Mouse (Mus musculus) limb, embryonic 15.5 days (tissue): Measurements from ENCODE around the gene Rnasek. TPM values are rescaled to one million over a fixed set of nuclear protein-coding genes. Genes with fewer than 3 reads are reported as not detected.

Source experiments
- ATAC-seq: fragments of 200-750 bp; cut with Nextera tagmentation; 2 replicates; pipeline ENCODE4 v1.8.0; 2017; ENCODE audit warnings: low read depth, moderate TSS enrichment; ENCODE audit not compliant: insufficient number of reproducible peaks, low FRiP score, low TSS enrichment
- H3K27ac ChIP-seq: fragments of 300-500 bp; sonication (generic); 2 replicates; pipeline ENCODE4 v1.5.1; 2015; ENCODE audit warnings: moderate library complexity, mild to moderate bottlenecking, inconsistent platforms
- H3K27me3 ChIP-seq: fragments of 300-500 bp; sonication (generic); 2 replicates; pipeline ENCODE4 v1.6.1; 2015; ENCODE audit warnings: inconsistent platforms
- H3K36me3 ChIP-seq: fragments of 300-500 bp; sonication (generic); 2 replicates; pipeline ENCODE4 v1.6.1; 2015; ENCODE audit warnings: inconsistent platforms
- H3K4me1 ChIP-seq: fragments of 300-500 bp; sonication (generic); 2 replicates; pipeline ENCODE4 v1.6.1; 2015; ENCODE audit warnings: inconsistent platforms
- H3K4me2 ChIP-seq: fragments of 300-500 bp; sonication (generic); 2 replicates; pipeline ENCODE4 v1.6.1; 2015; ENCODE audit warnings: mild to moderate bottlenecking, inconsistent platforms
- H3K4me3 ChIP-seq: fragments of 300-500 bp; sonication (generic); 2 replicates; pipeline ENCODE4 v1.5.1; 2015; ENCODE audit warnings: mild to moderate bottlenecking, inconsistent platforms
- H3K9ac ChIP-seq: fragments of 300-500 bp; sonication (generic); 2 replicates; pipeline ENCODE4 v1.6.1; 2015; ENCODE audit warnings: inconsistent platforms
- H3K9me3 ChIP-seq: fragments of 300-500 bp; sonication (generic); 2 replicates; pipeline ENCODE4 v1.6.1; 2016; ENCODE audit warnings: inconsistent platforms
- WGBS: fragments of 180-500 bp; shearing (Covaris S2); methylation state at CpG from one replicate; pipeline ENCODE4 v1.1.7; 2015; 5-methylcytosine and 5-hydroxymethylcytosine counted together
- polyA plus RNA-seq: library from polyadenylated mRNA; unstranded; fragments of >200 nt; fragmentation: Nextera tagmentation; extraction: Ambion mirVana; gene quantifications from 2 replicates; pipeline ENCODE4 v1.2.1, GENCODE M21; 2015

The Rnasek gene
- polyA plus RNA-seq, 1 experiment from 2014 or later = 226 TPM

DNA sequence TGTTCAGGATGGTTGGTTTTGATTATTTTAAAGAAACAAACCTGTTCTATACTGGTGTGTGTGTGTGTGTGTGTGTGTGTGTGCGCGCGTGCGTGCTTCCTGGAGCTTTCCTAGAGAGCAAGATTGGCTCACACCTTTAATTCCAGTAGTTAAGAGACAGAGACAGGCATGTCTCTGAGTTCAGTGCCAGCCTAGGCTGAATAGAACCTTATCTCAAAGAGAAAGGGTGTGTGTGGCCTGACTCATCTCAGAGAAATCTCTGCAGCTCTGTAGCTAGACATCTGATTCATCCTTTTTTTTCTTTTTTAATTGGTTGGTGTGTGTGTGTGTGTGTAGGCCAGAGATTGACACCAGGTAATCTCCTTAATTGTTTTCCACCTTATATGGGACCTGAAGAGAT is 19.4 kb upstream of the Rnasek start:
- Histone ChIP-seq H3K4me1 (peaks cover 15% of the 10 kb centered on the region), H3K27me3 (peaks cover 24% of the 10 kb centered on the region), H3K36me3 (no peaks in the 10 kb centered on the region), H3K9me3 (no peaks in the 10 kb centered on the region), H3K4me2 (no peak overlapping the region), H3K9ac (no peak overlapping the region), H3K27ac (no peak overlapping the region), H3K4me3 (no peak overlapping the region)
- no peak for ATAC-seq
- WGBS = 92% methylated on average over 4 of the region's 4 CpGs

DNA sequence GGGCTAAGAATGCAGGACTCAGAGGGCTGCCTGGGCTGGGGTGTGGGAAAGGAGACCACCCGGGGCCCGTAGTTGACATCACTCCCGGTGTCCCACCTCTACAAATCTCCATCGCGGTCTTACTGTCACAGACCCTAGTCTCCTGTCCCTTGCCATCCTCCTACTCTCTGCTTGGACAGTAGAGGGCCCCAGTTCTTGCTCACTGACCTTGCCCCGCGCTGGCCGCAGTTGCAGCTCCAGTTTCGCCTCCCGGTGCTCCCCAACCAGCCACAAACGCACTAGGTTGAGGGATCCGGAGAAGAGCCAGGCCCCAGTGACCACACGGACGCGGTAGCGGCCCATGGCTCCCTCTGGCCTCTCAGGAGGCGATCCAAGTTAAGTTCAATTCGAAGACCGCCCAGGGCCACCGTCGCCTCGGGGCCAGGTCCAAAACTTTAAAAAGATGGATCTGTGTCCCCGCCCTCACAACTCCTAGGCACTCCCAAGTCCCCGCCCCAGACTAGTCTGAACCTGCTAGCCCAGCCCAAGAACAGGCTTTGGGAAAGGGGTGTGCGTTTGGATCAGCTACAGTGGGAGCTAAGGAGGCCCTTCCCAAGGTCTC is 15.4 kb upstream of the Rnasek start, which contains the start of gene Alox12:
Alox12 (minus strand) TSS at position 423 of the 601 bp plus-strand sequence.
- peak within 1 kb of the TSS; percentile 39 for H3K4me3 ChIP-seq
- H3K27ac ChIP-seq = peak within 1 kb of the TSS; percentile 38; the same call in 1 of the 2 replicates
- H3K9ac ChIP-seq = no peak within 1 kb of the TSS
- peaks cover 17% of the 10 kb centered on the region for H3K4me1 ChIP-seq
- H3K36me3 ChIP-seq = no peaks in the 10 kb centered on the region
- ATAC-seq = peak; percentile 62; the same call in 1 of the 2 replicates
- 3% methylated on average over 25 of the region's 25 CpGs for whole genome bisulfite sequencing
- peaks cover 61% of the 10 kb centered on the region for H3K27me3 ChIP-seq
- H3K9me3 ChIP-seq = no peaks in the 10 kb centered on the region
- peak within 1 kb of the TSS; percentile 59 for H3K4me2 ChIP-seq

DNA sequence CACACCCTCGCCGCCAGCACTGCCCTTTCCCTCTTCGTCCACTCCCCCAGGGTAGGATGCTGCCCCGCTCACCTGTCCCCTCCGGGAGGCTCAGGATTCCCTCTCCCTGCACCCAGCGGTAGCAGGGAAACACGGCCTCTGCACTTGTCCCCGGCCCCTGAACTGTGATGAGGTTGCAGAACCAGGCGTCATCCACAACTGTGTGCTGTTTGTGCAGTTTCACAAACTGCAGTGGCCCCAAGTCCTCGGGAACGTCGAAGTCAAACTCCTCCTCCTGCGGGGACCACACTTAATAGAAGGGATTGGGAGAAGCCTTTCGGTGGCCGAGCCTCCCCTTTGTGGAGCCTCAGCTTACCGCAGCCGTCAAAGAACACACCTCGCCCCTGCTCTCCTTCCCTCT is 14.7 kb upstream of the Rnasek start:
- Histone ChIP-seq H3K4me3 (peak overlapping the region; percentile 39), H3K9ac (no peak overlapping the region), H3K27me3 (peaks cover 61% of the 10 kb centered on the region), H3K36me3 (no peaks in the 10 kb centered on the region), H3K9me3 (no peaks in the 10 kb centered on the region), H3K4me1 (peaks cover 17% of the 10 kb centered on the region), H3K27ac (0 out of 2 replicates have a peak overlapping the region, but pooled peaks have one; percentile 7), H3K4me2 (peak overlapping the region; percentile 59)
- WGBS = 3% methylated on average over 18 of the region's 18 CpGs
- no peak for ATAC-seq

GRCm38 (mm10) chr11:70251853-70252252 is 12.2 kb upstream of the Rnasek start:
- WGBS = 81% methylated on average over 8 of the region's 8 CpGs

DNA sequence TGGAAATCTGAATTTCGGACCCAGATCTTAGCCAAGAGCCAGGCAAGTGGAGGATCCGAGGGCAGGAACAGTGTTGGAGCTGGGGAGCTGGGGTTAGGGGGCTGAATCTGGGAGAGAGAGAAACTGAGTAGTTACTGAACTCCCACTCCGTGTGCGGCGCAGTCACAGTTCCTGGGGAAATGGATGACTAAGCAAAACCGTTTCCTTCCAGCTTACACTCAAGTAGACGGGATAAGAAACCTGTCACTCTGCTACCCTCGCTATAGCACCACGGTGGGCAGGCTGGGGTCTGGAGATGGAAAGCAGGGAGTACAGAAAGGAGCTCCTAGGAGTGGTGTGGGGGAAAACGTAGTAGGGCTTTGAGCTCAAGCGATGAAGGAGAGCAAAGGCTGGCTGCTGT is 10.5 kb upstream of the Rnasek start:
- Histone ChIP-seq H3K27me3 (peaks cover 65% of the 10 kb centered on the region), H3K9me3 (no peaks in the 10 kb centered on the region), H3K36me3 (no peaks in the 10 kb centered on the region), H3K4me1 (peaks cover 12% of the 10 kb centered on the region), H3K9ac (no peak overlapping the region), H3K4me2 (no peak overlapping the region), H3K4me3 (no peak overlapping the region), H3K27ac (no peak overlapping the region)
- 69% methylated on average over 11 of the region's 11 CpGs for WGBS
- ATAC-seq = no peak

More at GRCm38 (mm10) chr11:70251853-70252252, 12.2 kb upstream of the Rnasek start:
- Histone ChIP-seq H3K4me3 (no peak overlapping the region), H3K9ac (no peak overlapping the region), H3K4me2 (no peak overlapping the region), H3K9me3 (no peaks in the 10 kb centered on the region), H3K36me3 (no peaks in the 10 kb centered on the region), H3K27ac (no peak overlapping the region), H3K4me1 (peaks cover 17% of the 10 kb centered on the region), H3K27me3 (peaks cover 66% of the 10 kb centered on the region)
- no peak for ATAC-seq

DNA sequence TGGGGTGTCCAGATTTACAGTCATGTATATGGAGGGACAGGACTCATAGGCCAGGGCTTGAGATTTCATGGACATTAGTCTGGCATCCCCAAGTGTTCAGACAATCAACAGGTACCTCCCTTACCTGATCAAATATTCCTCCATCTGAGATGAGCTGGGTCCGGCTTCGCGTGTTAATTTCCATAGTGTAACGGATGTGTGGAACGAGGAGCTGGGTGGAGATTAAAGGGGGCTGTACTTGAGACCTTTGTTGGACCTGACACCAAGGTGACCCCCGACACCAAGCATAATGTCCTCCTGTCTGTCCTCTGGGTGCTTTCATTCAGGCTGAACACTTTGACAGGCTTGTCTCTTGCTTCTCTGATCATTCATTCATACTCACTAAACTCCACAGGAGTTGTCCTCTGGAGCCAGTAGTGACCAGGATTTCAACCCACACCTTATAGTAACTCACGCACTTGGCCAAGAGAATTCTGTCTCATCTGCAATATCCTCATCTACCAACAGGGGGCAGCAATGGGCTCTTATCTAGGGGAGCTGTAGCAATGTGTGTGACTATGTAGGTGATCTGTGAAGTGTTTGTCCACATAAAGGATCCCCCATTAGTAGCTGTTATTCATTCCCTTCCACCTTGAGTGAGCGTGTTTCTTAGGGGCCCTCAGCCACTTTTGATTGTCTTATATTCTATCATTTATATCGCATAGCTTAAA is 7.6 kb upstream of the Rnasek start:
- H3K4me1 ChIP-seq = no peaks in the 10 kb centered on the region
- no peak overlapping the region for H3K27ac ChIP-seq
- no peaks in the 10 kb centered on the region for H3K36me3 ChIP-seq
- H3K4me3 ChIP-seq = no peak overlapping the region
- ATAC-seq = no peak
- H3K4me2 ChIP-seq = no peak overlapping the region
- 49% methylated on average over 9 of the region's 9 CpGs for WGBS
- H3K27me3 ChIP-seq = peaks cover 37% of the 10 kb centered on the region
- H3K9ac ChIP-seq = no peak overlapping the region
- no peaks in the 10 kb centered on the region for H3K9me3 ChIP-seq

DNA sequence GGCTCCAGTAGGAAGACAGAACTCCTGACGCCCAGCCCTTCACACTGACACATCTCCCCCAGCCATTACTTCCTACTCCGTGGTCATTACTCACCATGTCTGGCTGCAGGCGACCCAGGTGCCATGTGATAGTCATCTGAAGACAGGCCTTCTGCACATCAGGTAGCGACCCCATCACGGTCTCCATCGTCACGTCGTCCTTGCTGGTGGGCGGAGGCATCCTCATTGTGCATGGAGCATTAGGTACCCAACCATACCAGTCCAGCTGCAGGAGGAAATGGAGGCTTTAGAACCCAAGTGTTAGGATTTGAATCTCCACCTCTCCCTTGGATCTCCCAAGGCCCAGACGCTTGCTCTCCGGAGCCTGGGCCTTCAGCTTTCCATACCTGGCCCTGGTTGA is 2.9 kb upstream of the Rnasek start:
- H3K27me3 ChIP-seq = 0 out of 2 replicates have a peak, but pooled peaks cover 9% of the 10 kb centered on the region
- 66% methylated on average over 11 of the region's 11 CpGs for WGBS
- H3K9me3 ChIP-seq = no peaks in the 10 kb centered on the region
- H3K4me2 ChIP-seq = no peak overlapping the region
- H3K27ac ChIP-seq = no peak overlapping the region
- no peaks in the 10 kb centered on the region for H3K36me3 ChIP-seq
- ATAC-seq = no peak
- no peak overlapping the region for H3K9ac ChIP-seq
- no peak overlapping the region for H3K4me3 ChIP-seq
- H3K4me1 ChIP-seq = peaks cover 13% of the 10 kb centered on the region

- 13% methylated on average over 23 of the region's 23 CpGs for WGBS
- peak overlapping the region; percentile 92 for H3K27ac ChIP-seq
- ATAC-seq = no peak
- peaks cover 14% of the 10 kb centered on the region for H3K36me3 ChIP-seq
- H3K4me3 ChIP-seq = peak overlapping the region; percentile 82
- peak overlapping the region; percentile 85 for H3K9ac ChIP-seq
- H3K4me2 ChIP-seq = peak overlapping the region; percentile 88
- no peaks in the 10 kb centered on the region for H3K27me3 ChIP-seq
- H3K4me1 ChIP-seq = peaks cover 38% of the 10 kb centered on the region
- H3K9me3 ChIP-seq = no peaks in the 10 kb centered on the region
These were observed 826 bp downstream of the Rnasek start for GRCm38 (mm10) chr11:70238591-70239440.

DNA sequence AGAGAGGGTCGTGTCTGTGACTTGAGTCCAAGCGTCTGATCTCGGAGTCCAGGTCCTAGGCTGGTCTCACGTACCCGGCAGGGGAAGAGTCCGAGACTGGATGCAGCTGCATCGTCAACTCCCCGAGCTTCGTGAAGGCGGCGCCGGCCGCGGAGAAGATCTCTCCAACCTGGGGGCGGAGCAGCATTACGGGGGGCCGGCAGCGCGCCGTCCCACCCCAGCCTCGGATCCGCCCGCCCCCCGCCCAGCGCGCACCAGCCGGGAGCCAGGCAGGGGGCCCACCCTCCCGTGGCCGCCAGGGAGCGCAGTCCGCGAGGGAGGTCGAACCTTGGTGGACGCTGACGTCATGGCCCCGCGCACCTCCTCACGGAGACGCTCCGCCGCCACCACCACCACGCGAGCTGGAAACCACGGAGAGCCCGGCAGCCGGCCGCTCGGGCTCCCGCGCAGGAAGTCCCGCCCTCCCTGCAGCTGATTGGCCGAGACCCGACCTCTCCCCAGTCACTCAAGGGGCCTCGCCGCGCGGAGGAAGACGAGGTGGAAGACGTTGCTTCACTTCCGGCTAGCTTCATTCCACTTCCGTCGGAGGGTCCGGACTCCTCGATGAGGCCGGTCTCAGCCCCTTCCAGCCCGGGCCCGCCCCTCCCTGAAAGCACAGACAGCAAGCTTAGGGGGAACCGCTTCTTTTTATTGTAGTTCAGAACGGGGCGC is 2.0 kb downstream of the Rnasek start, which contains the start of gene 0610010K14Rik:
0610010K14Rik (minus strand) TSS at position 458 of the 711 bp plus-strand sequence.
- no peaks in the 10 kb centered on the region for H3K27me3 ChIP-seq
- peak; percentile 92 for ATAC-seq
- peaks cover 14% of the 10 kb centered on the region for H3K36me3 ChIP-seq
- under 1% methylated on average over 67 of the region's 70 CpGs for WGBS
- peak within 1 kb of the TSS; percentile 92 for H3K27ac ChIP-seq
- H3K4me2 ChIP-seq = peak within 1 kb of the TSS; percentile 88
- H3K4me3 ChIP-seq = peak within 1 kb of the TSS; percentile 82
- H3K9me3 ChIP-seq = no peaks in the 10 kb centered on the region
- peaks cover 47% of the 10 kb centered on the region for H3K4me1 ChIP-seq
- peak within 1 kb of the TSS; percentile 85 for H3K9ac ChIP-seq

DNA sequence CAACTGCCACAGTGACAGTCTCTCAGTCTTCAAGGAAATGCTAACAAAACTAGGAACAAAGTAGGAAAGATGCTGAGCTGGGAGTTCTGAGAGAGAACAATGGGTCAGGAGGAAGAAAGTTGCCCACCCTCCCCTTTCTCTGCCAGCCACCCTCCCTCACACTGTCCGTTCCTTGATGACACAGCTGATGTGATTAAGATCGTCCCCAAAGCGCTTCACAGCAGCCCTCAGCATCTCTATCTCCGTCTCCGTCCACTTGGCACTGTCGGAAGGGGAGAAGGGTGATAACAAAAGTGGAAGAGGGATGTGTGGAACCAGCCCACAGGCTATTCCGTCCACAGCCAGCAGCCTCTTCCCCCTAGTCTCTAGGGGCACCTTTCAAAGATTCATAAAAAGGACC is 2.9 kb downstream of the Rnasek start:
- Histone ChIP-seq H3K36me3 (peaks cover 14% of the 10 kb centered on the region), H3K4me2 (peak overlapping the region; percentile 88), H3K27me3 (no peaks in the 10 kb centered on the region), H3K9me3 (no peaks in the 10 kb centered on the region), H3K9ac (0 out of 2 replicates have a peak overlapping the region, but pooled peaks have one; percentile 67), H3K4me1 (peaks cover 56% of the 10 kb centered on the region), H3K27ac (peak overlapping the region; percentile 92), H3K4me3 (peak overlapping the region; percentile 82)
- no peak for ATAC-seq
- 42% methylated on average over 7 of the region's 7 CpGs for WGBS

- WGBS = 95% methylated on average over 12 of the region's 12 CpGs
These were observed 4.3 kb downstream of the Rnasek start for GRCm38 (mm10) chr11:70235254-70235900.

More at GRCm38 (mm10) chr11:70235254-70235900, 4.3 kb downstream of the Rnasek start:
- H3K27ac ChIP-seq = no peak overlapping the region
- no peaks in the 10 kb centered on the region for H3K9me3 ChIP-seq
- ATAC-seq = no peak
- H3K36me3 ChIP-seq = peaks cover 14% of the 10 kb centered on the region
- no peak overlapping the region for H3K9ac ChIP-seq
- peaks cover under 1% of the 10 kb centered on the region for H3K27me3 ChIP-seq
- H3K4me1 ChIP-seq = peaks cover 52% of the 10 kb centered on the region
- no peak overlapping the region for H3K4me2 ChIP-seq
- no peak overlapping the region for H3K4me3 ChIP-seq
